Mouse (Mus musculus) forebrain, embryonic 14.5 days (tissue): Measurements from ENCODE around the gene Shisa9. TPM values are rescaled to one million over a fixed set of nuclear protein-coding genes. Genes with fewer than 3 reads are reported as not detected.

Source experiments
- polyA plus RNA-seq: library from polyadenylated mRNA; unstranded; fragments of >200 nt; fragmentation: Nextera tagmentation; extraction: Ambion mirVana; gene quantifications from 2 replicates; pipeline ENCODE4 v1.2.1, GENCODE M21; 2014

The Shisa9 gene
- polyA plus RNA-seq, 1 experiment from 2014 or later, result 6.0 TPM

Other genes starting within 250 kb of the Shisa9 start
- 18.7 and 19.8 TPM in 2 replicates for gene Cpped1, start 74.7 kb upstream of the Shisa9 start, polyA plus RNA-seq